In genomic region chr3:142975606-142976005, GRCm38 (mm10) we compare ENCODE assay signal across 20 mouse cellular contexts.
DNase-seq lines count a peak whose midpoint lies in the region; ATAC-seq and TF ChIP-seq lines count a peak whose summit lies in the region.
"Had no signal": no experiment of that assay in that cellular context is flagged by ENCODE, and none has a peak within 500 bp of the region (broad histone marks: within the 10 kb centered on the region; RNA-seq: fewer than 3 reads in every experiment).

No protein-coding gene starts in this region.

- TF ChIP-seq POLR2A in lung, adult 2 months (IDR thresholded peaks at IDR 0.05; ENCODE audit: borderline replicate concordance, extremely low read depth, low read depth, low read length) = no peak

- H3K4me1 ChIP-seq in kidney, postnatal 0 days (replicated peaks; ENCODE audit: insufficient read depth, low read length) = no peaks in the 10 kb centered on the region
- no peaks in the 10 kb centered on the region for H3K4me1 ChIP-seq in lung, adult 2 months (ENCODE audit: control insufficient read depth, insufficient read depth, low read length)
- H3K4me1 ChIP-seq: embryonic facial prominence, embryonic 15.5 days; hindbrain, embryonic 12.5 days had no signal

- H3K9ac ChIP-seq in kidney, postnatal 0 days (ENCODE audit: low read depth, low read length) = no peak overlapping the region
- H3K9ac ChIP-seq: embryonic facial prominence, embryonic 15.5 days; heart, embryonic 15.5 days; hindbrain, embryonic 12.5 days had no signal

- no peak overlapping the region for H3K4me3 ChIP-seq in kidney, postnatal 0 days (replicated peaks; ENCODE audit: low read depth, low read length)
- H3K4me3 ChIP-seq in lung, adult 2 months (replicated peaks; ENCODE audit: extremely low read depth, low read depth, low read length) = no peak overlapping the region
- H3K4me3 ChIP-seq: embryonic facial prominence, embryonic 15.5 days; erythroblast, embryonic 14.5 days; forebrain, embryonic 10.5 days; heart, embryonic 15.5 days; hindbrain, embryonic 12.5 days had no signal

- H3K9me3 ChIP-seq in kidney, postnatal 0 days (replicated peaks; ENCODE audit: low read length) = no peaks in the 10 kb centered on the region
- H3K9me3 ChIP-seq: embryonic facial prominence, embryonic 15.5 days; forebrain, embryonic 10.5 days; heart, embryonic 15.5 days; hindbrain, embryonic 12.5 days had no signal

- no peak for TF ChIP-seq CTCF in kidney, postnatal 0 days (IDR thresholded peaks at IDR 0.05; ENCODE audit: low read depth)
- no peak for TF ChIP-seq CTCF in lung, adult 2 months (IDR thresholded peaks at IDR 0.05; ENCODE audit: insufficient read depth, low read length)

- intact Hi-C loops in heart, postnatal 14 days (cut with DNase I) = no loop called here

- ATAC-seq in kidney, postnatal 0 days (replicated peaks; ENCODE audit: low FRiP score, low read depth) = no peak
- ATAC-seq: forebrain, embryonic 14.5 days; hindbrain, embryonic 16.5 days had no signal

- H3K4me2 ChIP-seq in kidney, postnatal 0 days (ENCODE audit: low read length) = no peak overlapping the region
- H3K4me2 ChIP-seq: embryonic facial prominence, embryonic 15.5 days; heart, embryonic 15.5 days; hindbrain, embryonic 12.5 days had no signal

- peak; percentile 84 for DNase-seq in heart, adult 11 months
- no peak for DNase-seq in heart, postnatal 14 days
- peak; percentile 24 for DNase-seq in kidney, postnatal 0 days (ENCODE audit: low spot score)
- no peak for DNase-seq in kidney, postnatal 10 days
- DNase-seq in lung, postnatal 10 days = peak; percentile 30
- DNase-seq in lung, adult 2 months = no peak
- DNase-seq in cerebellum, adult 11-12 months = no peak
- DNase-seq: adrenal gland, postnatal 14 days; cerebellum, adult 8-10 months; cerebellum, postnatal 14 days; embryo, embryonic 11 days; gastrocnemius, postnatal 10 days; heart, postnatal 4 days had no signal

- H3K27me3 ChIP-seq in kidney, postnatal 0 days (ENCODE audit: insufficient read depth, low read length) = no peaks in the 10 kb centered on the region
- H3K27me3 ChIP-seq: embryonic facial prominence, embryonic 15.5 days; heart, embryonic 15.5 days; hindbrain, embryonic 12.5 days had no signal

- no peak overlapping the region for H3K27ac ChIP-seq in kidney, postnatal 0 days
- H3K27ac ChIP-seq: embryonic facial prominence, embryonic 15.5 days; forebrain, embryonic 10.5 days; heart, embryonic 15.5 days; hindbrain, embryonic 12.5 days had no signal

- no peaks in the 10 kb centered on the region for H3K36me3 ChIP-seq in kidney, postnatal 0 days (ENCODE audit: insufficient read depth, low read length)
- H3K36me3 ChIP-seq: embryonic facial prominence, embryonic 15.5 days; forebrain, embryonic 10.5 days; heart, embryonic 15.5 days; hindbrain, embryonic 12.5 days had no signal

- 78% methylated on average over 8 of the region's 8 CpGs for WGBS in kidney, postnatal 0 days
- 64% methylated on average over 8 of the region's 8 CpGs for WGBS in lung, adult 2 months

Comparison
In these comparisons a context has a peak if more than half of its experiments do, and no peak if none do; other contexts are left out.
1. DNase-seq: peak in heart, adult 11 months (single experiment), kidney, postnatal 0 days (single experiment) and lung, postnatal 10 days (single experiment); none in heart, postnatal 14 days (0 of 2), kidney, postnatal 10 days (single experiment), lung, adult 2 months (single experiment) and cerebellum, adult 11-12 months (single experiment).